Mouse (Mus musculus): ENCODE measurements at regions not wholly inside any gene's neighbourhood (a gene's known extent, or its start where the extent isn't known, plus 50 kb on each side); places are given as distances from the start of the nearest gene placed in this dataset.
A peak's percentile ranks its signal among the peaks of the same experiment; 100 is the strongest.

DNA sequence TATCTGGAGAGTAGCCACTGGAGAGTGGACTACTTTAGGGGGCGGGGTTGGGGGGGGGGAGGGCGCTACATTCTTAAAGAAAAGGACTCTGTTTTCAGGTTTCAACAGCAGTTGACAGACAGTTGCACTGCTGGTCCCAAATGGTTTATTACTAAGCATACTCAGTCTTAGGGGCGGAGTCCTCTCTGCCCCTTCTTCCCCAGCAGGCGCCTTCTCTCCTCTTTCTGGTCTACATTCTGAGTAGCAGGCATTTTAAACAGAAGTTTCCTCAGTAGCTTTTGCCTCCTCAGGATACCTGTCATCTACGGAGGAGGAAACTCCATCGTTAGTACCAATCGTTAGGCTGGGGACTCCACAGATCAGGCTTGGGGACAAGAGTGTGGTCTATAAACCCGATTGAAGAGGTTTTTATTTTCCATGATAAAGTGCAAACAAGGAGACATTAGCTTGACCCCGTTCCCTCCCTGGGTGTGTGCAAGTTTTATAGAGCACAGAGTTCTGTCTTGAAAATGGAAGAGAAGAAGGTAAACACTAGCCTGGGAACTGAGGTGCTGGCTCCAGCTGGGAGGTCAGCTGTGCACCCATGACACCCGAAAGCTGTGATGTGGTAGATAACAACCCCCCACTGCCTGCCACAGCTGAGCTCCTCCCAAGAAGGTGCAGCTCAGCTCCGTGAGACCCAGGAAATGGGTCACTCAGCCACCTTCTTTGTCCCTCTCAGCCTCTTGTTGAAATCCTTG lies 107.8 kb downstream of the Btg1 start:
- no peak for DNase-seq (ENCODE audit: low spot score)

DNA sequence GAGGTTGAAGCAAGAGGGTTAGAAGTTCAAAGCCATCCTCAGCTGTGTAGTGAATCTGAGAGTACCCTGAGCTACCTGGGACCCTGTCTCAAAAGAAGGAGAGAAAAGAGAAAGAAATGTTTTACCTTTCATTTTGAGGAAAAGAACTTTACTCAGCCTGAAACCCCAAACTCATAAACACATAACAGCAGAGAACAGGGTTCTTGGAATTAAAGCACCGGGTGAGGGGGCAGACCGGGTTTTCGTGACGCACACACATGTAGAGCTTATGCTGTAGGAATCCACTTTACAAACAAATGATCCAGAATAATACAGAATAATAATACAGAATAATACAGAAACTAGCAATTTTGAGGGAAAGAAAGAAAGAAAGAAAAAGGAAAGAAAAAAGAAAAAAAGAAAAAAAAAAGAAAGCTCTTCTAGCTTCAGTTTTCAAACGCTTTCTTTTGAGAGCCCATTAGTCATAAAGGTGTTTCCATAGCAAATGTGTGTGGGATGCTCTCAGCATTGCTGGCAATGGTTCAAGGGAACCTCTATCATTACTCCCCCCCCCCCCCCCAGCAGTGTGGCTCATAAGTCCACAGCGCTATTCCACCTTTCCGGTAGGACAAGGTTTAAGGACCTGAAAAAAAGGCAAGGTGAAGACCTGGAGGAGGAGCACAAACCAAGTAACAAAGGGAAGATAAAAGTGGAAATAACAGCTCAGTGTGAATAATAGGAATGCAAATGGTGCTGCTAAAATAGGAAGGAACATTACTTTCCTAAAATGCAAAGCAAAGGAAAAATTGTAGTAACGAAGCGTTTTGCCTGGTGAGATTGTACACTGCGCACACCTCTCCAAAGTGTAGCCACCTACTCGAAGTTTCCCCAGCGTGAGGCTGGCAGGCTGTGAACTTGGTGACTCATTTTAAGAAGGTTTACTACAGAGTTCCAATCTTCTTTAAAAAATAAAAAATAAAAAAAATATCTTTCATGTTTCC lies 110.3 kb downstream of the Btg1 start:
- DNase-seq (ENCODE audit: low spot score): no peak

DNA sequence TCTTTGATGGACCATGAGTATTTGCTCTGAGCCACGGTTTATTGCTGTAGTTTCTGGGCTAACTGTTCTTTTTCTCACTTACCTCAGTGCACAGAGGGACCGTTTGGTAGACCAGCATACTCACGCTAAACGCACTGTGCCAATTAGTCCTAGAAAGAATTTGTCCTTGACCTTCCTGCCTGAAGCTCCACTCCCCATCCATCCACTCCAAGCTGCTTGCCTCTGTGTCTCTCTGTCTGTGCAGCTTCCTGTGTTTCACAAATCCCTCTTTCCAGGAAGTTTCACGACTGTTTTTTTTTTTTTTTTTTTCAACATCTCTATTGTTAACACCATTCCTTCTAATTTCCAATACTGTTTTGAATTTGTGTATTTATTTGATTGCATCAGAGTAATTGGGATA lies 116.8 kb downstream of the Btg1 start:
- DNase-seq (ENCODE audit: low spot score): no peak

DNA sequence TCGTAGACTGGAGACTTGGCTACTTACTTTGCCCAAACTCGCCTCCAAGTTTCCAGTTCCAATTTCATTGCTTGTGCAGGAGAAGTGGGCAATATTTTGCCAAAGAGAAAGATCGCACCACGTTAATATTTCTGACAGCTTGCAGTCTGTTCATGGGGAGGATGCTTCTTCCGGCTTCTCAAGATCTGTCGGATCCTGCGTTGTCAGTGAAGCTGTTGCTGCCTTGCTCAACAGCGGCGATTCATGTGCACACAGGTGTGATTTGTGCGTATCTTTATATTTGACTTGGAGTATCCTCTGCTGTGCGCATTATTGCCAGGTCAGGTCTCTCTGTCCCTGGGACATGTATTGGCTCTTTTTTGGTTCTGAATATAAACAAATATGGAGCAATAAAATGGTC lies 118.3 kb downstream of the Btg1 start:
- DNase-seq (ENCODE audit: low spot score): no peak

DNA sequence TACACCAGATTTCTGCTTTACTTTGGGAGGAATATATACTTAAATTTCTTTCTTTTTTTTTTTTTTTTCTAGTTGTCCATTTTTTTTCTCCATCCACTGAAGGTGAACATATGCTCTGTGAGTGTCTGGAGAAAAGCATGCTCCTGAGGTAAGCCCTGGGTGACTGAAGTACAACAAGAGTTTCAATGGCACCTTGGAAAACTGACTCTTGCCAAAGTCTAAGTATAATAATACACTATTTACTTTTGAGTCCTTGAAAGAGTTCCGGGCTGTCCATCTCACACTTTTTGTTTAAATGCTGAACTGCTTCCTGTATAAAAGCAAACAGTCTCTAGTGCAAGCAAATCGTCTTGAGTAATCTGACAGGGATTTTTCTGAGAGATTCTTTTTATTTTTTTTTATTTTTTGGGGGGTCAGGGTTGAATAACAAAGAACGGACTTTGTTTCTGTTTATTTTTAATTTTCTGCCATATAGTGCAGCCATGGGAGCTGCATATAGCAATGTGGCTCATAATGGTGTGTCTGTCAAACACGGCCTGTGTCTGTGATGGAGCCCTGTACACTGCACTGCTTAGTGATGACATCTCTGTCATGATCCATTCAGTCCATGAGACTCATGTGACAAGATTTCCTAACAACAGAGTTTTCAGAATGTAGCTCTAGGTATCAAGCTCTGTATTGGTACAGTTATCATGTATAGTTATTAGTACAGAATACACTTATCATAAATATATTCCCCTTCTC lies 119.3 kb downstream of the Btg1 start:
- DNase-seq (ENCODE audit: low spot score): no peak

DNA sequence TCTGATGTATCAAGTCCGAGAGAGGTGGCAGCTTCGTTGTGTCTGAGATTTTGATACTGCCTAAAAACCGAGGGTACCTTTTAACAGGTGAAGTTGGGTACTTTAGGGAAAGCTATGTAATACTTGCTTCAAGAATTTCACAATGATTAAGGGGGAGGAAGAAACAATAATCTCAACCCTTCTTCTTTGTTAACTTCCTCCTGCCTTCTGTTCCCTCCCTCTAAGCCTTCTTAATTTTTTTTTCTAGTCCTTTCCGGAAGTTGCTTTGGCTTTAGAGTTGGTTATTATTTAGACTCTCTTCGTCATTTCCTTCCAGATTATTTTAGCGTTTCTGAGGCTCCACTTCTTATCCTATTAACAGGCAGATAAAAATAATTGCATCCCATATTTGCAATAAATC lies 121.2 kb downstream of the Btg1 start:
- no peak for DNase-seq (ENCODE audit: low spot score)

DNA sequence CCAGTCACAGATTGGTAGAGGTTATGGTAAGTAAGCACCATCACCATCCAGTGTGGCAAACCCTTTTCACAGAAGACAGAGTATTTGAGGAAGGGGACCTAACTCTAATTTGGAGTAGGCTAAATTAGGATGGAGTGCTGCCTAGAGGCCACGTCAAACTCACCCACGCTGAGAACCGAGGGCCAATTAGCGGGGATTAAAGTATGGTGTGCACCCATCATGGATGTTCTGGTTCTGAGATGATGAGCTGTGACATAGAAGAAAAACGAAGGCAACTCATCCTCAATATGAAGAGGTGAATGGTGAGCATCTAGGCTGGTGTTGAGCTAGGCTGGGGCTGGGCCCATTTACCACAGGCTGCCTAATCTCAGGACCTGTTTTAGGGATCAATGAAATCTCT lies 121.8 kb downstream of the Btg1 start:
- no peak for DNase-seq (ENCODE audit: low spot score)

DNA sequence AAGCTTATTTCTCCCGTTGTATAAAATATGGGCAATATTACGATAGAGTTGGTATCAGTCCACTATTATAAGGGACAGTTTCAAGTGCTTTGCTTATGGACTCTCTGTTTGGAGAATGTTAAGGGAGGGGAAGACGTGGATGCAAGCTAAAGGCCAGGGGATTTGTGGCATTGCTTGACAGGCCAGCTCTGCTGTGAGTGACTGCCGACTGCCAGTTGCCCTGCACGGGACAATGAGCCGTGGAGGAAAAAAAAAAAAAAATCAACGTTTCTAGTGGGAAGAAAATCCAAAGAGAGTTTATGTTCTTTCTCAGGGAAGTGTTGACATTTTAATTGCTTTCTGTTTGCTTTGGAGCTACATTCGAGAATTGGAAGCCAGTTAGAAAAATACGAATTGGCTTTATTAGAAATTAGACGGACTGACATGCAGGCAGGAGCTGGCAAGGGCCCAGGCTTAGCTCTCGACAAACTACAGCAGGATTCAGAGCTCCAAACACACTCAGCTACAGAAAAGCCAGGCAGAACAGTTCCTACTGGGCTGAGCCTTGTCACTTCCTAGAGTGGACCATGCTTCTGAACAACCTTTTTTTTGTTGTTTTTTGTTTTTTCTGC lies 127.5 kb downstream of the Btg1 start:
- no peak for DNase-seq (ENCODE audit: low spot score)

DNA sequence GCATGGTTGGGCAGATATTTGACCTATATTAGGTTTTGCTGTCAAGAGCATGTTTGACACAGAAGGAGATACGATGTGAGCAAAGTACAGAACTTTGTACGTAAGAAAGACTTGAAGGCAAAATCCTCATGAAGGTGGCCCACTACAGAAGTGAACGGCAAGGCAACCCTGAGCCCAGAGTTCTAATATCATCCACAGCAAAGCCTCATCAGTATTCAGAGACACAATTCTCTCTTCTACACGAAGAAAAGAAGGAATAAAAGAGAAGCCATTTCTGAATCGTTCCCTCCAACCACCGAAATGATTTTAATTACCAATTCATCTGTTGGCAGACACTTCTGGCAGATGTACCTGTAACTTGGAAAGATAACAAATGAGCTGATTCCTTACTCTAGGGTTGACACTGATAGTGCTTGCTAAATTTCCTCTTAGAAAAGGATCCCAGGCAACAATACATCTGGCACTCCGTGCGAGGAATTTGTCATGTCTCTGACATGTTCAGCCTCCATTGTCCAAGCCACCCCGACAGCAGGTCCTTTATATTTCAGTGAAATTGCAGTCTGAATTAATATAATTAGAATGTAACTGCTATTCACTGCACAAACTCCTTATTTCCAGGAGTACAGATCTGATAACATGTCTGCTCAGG lies 130.3 kb downstream of the Btg1 start:
- DNase-seq (ENCODE audit: low spot score): no peak

DNA sequence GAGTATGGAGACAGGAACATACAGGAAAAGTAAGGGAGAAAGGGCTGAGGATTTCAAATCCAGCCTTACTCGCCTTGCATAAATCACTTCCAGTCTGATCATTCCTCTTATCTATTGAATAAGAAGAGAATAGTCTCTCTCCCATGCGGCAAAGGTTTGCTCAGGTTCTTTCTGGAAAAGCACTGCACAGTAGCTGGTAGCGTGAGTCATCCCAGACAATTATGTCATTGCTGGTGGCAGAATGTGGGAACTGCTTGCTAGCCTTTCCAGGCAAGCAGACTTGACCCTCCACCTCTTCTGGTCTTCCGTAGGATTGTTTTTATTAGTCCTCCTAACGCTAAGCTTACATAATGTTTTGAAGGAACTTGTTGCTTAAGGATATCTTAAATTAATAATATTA lies 134.1 kb downstream of the Btg1 start:
- no peak for DNase-seq (ENCODE audit: low spot score)

DNA sequence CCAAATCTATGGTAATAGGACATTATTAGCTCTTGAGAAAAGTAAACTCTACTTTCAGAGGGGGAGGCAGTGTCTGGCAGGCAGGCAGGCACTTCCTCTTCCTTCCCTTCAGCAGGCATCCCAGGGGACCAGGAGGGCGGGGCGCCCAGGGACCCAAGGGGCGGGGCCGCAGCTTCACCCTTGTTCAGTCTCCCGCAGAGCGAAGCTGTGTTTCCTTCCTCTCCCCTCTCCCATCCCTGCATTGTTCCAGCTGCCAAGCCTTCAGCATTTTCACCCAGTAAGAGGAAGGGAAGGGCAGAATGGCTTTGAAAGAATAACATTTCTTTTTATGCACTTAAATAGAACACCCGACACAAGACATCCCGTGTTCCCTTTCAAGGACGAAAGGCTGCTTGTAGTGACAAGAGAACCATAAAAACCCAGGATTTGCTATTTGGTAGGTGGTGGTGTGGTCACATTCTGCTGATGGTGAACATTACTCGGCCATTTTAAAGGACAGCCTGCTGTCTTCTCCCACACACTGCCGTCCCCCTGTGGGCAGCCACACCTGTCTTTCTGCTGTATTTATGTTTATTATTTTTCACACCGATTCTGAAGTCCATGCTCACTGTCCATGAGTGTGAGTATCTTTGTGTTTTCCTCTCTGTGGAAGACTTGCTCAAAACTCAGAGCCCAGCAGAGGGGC lies 134.9 kb downstream of the Btg1 start:
- DNase-seq (ENCODE audit: low spot score): peak; percentile 87

DNA sequence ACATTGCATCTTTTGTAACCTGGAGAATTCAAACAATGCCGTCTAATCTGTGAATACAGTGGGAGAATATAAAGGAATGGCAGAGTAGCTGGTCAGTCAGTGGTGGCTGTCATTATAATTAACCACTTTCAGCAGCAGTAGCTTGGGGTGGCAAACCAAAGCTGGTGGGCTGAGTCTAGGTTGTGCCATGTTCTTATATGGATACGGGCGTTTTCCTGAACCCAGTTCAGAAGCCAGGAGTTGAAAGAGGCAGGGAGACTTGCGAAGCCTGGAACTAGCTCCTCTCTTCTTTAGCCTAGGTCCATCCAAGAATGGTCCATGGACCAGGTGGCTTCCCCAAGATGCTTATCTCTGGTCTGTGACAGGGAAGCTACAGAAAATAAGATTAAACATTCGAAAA lies 135.7 kb downstream of the Btg1 start:
- no peak for DNase-seq (ENCODE audit: low spot score)

DNA sequence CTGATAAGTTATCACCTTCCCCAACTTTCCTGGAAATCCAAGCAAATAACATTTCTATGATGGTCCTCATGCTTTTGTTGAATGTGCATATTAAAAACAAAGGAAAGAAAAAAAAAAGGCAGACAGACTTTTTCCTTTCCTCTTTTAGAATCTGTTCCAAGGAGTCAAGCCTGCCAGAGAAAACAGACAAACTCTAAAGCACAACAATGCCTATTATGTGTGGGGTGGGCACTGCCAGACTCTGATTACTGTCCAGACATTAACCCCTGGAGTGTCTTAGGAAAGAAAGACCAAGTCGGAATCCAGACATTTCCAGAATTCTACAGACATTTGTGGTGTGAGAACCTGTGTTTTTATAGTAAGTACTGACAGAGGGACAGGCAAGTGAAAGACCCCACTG lies 136.7 kb downstream of the Btg1 start:
- DNase-seq (ENCODE audit: low spot score): no peak

DNA sequence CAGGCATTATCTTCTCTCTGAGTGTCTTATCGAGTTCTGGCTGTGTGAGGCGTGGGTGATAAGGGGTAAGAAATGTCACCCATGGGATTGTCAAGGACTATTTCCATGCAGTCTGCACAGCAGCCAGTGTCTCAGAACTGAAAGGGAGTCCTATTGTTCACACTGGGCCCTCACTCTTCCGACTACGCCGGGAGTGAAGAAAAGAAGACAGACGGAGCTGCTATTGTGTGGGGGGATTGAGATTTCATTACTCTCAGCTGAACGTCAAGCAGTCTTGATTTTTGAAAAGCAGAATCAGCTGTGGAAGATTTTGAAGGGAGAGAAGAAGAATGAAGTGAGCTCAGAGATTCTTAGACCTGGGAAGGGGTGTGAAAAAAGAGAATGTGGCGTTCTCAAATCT lies 138.9 kb downstream of the Btg1 start:
- DNase-seq (ENCODE audit: low spot score): no peak

DNA sequence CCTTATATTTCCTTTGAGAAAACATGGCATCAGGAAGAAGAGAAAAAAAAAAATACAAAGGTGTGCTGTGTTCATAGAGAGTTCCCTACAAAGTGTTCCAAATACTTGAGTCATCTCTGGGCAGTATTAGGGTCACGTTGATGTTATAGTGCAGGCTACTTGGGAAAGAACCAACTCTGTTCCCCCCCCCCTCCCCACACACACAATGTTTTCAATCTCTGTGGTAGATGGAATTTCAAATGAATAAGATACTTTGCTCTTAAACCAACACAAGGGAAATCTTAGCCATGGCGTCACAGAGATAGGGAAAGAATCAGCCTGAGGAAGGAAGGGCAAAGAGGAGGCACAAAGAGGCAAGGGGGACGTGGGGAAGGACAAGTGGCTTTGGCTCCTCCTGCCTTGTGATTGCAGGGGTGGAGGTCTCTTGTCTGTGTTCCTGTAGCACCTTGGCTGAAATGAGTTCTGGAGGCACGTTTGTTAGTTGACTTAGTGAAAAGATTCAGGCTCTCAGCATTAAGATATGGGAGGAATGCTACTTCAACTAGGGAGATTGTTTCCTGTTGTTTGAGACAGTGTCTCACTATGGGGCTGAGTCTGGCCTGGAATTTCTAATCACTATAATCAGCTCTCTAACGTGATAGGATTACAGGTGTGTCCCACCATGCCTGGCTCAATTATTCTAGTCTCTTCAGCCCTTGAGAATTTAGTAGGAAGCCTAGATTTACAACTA lies 139.7 kb downstream of the Btg1 start:
- no peak for DNase-seq (ENCODE audit: low spot score)

DNA sequence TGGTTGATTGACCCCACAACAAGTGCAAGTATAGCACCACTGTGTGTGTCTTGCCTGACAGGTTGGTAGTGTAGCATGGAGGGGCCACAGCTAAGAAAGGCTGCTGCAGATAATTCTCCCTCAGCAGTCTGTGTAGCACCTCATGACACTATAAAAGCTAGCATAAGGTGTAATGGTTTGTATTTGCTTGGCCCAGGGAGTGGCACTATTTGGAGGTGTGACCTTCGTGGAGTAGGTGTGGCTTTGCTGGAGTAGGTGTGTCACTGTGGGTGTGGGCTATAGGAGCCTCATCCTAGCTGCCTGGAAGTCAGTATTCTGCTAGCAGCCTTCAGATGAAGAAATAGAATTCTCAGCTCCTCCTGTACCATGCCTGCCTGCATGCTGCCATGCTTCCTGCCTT lies 140.5 kb downstream of the Btg1 start:
- no peak for DNase-seq (ENCODE audit: low spot score)

DNA sequence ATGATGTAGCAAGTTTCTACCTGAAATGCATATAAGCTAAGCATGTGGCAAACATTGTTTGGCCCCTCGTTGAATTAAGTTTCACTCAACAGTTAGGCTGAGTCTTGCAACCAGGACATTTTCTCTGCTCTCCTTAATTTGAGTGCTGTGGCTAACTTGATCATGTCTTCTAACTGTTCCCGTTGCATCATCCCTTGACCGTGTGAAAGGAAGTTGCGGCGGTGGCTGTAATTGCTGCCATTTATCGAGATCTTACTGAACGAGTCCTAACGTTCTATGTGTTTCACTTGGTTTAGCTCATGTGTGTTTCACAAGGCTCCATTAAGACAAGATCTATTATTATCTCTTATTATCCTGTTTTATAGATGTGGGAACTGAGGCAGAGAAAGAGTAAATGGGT lies 144.8 kb downstream of the Btg1 start:
- DNase-seq (ENCODE audit: low spot score): no peak

DNA sequence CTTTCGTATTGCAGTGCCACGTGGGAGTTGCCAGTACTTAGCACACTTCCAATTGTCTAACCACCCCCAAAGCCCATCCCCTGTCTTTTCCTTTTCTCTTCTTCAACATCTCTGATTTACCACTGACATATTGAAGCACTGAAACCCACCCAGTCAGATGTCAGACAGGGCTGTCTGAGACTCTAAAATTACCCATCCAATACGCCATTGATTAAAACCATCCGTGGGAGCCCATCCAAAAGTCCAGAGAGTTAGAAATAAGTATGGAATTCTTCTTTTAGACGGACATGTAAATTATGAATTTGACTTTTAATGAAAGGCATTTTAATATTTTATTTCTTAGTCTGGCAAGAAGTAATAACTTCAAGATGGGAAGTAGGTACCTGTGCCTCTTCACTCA lies 148.8 kb downstream of the Btg1 start:
- DNase-seq (ENCODE audit: low spot score): no peak

DNA sequence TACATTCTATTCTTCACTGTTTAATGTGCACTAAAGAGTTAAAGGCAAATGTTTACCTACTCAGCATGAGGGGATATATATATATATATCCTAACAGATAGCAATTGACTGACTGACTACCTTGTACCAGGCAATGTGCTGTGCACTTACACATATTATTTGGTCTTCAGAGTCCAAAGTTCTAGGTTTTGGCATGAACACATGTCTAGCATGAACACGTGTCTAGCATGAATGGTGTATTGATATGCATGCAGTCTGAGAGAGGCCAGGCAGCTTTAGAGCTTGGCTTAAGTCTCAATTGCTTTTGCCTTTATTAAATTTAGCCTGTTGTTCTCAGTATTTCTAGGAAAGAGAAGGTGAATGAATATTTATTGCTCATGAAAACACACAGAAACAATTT lies 161.4 kb downstream of the Btg1 start:
- DNase-seq (ENCODE audit: low spot score): no peak

DNA sequence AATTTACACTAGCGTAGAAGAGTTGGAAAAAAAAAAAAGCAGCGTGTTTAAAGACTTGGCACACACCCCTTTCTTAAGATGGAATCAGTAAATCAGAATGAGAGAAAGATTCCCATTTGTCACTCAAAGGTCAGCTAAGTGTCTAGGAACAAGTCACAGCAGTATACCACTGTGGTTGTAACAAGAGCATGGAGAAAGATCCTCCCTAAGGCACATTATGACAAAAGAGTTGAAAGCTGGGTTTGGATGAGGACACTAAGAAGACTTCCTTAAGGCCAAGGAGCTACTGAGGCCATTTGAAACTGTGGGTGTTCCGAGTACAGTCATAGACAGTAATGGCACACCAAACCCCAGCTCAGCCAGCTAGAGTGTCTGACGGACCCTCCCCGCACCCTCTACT lies 167.2 kb downstream of the Btg1 start:
- no peak for DNase-seq (ENCODE audit: low spot score)
